Mouse (Mus musculus) ES-Bruce4 (cell line): ENCODE results near the gene Tmem63c. TPM values are rescaled to one million over a fixed set of nuclear protein-coding genes. Genes with fewer than 3 reads are reported as not detected.

ENCODE experiments used
- H3K27ac ChIP-seq: 2 replicates; pipeline ENCODE4 v1.5.1; 2012; ENCODE audit warnings: low read length, inconsistent platforms; ENCODE audit not compliant: insufficient read depth
- H3K27me3 ChIP-seq: 2 replicates; pipeline ENCODE4 v1.6.1; 2012; ENCODE audit warnings: mild to moderate bottlenecking, low read length, inconsistent platforms; ENCODE audit not compliant: control insufficient read depth, poor library complexity, insufficient read depth, severe bottlenecking
- H3K36me3 ChIP-seq: 2 replicates; pipeline ENCODE4 v1.6.1; 2012; ENCODE audit warnings: inconsistent platforms, mild to moderate bottlenecking, low read length, moderate library complexity; ENCODE audit not compliant: control insufficient read depth, poor library complexity, insufficient read depth, severe bottlenecking
- H3K4me1 ChIP-seq: one replicate; pipeline ENCODE4 v1.8.1; 2011; ENCODE audit warnings: low read length; ENCODE audit not compliant: control insufficient read depth, insufficient read depth
- H3K4me3 ChIP-seq: 2 replicates; pipeline ENCODE4 v1.5.1; 2011; ENCODE audit warnings: low read depth, mild to moderate bottlenecking, low read length
- H3K9ac ChIP-seq: 2 replicates; pipeline ENCODE4 v1.6.1; 2012; ENCODE audit warnings: low read depth, mild to moderate bottlenecking, inconsistent platforms; ENCODE audit not compliant: poor library complexity, severe bottlenecking
- H3K9me3 ChIP-seq: replicated peaks from 2 replicates; pipeline ENCODE4 v1.6.1; 2012; ENCODE audit warnings: mild to moderate bottlenecking, low read length, inconsistent platforms; ENCODE audit not compliant: control insufficient read depth, poor library complexity, insufficient read depth, severe bottlenecking
- CTCF ChIP-seq: IDR thresholded peaks from one replicate; pipeline ENCODE4 v1.8.1; 2011; ENCODE audit warnings: low read depth, low read length
- EP300 ChIP-seq: IDR thresholded peaks from 2 replicates; pipeline ENCODE4 v1.6.1; 2011; ENCODE audit warnings: low read depth, low read length; ENCODE audit not compliant: insufficient read depth
- POLR2A ChIP-seq: IDR thresholded peaks from one replicate; pipeline ENCODE4 v1.8.1; 2011; ENCODE audit warnings: low read length; ENCODE audit not compliant: insufficient read depth
- polyA plus RNA-seq: library from polyadenylated mRNA; stranded (reverse); fragments of >200 nt; gene quantifications from 2 replicates; pipeline ENCODE4 v1.2.4, GENCODE M21; 2011; ENCODE audit warnings: low read depth; ENCODE audit not compliant: missing spikeins, insufficient read depth, insufficient read length

Gene Tmem63c
- polyA plus RNA-seq, 1 experiment: 0.99 TPM

DNA sequence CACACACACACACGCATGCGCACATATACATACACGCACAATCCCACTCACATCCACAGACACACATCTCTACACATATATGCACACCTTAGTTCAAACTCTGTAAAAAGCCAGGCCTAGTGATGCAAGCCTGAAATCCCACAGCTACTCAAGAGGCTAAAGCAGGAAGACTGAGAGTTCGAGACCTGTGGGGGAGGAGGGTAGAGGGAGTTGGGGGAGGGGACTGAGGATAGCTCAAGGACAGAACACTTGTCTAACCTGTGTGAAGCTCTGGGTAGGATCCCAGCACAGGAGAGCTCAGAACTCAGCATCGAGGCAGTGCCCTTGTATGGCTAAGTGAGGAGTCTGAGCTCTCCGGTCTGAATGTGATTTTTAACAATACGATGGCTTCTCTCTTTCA is 18.3 kb upstream of the Tmem63c start:
- no peak overlapping the region for H3K9ac ChIP-seq
- H3K27me3 ChIP-seq: no peaks in the 10 kb centered on the region
- no peaks in the 10 kb centered on the region for H3K36me3 ChIP-seq
- peaks cover 3% of the 10 kb centered on the region for H3K4me1 ChIP-seq
- H3K27ac ChIP-seq: no peak overlapping the region
- no peak for TF ChIP-seq CTCF
- no peak for TF ChIP-seq EP300
- no peak overlapping the region for H3K4me3 ChIP-seq
- H3K9me3 ChIP-seq: 0 out of 2 replicates have a peak, but pooled peaks cover 4% of the 10 kb centered on the region

DNA sequence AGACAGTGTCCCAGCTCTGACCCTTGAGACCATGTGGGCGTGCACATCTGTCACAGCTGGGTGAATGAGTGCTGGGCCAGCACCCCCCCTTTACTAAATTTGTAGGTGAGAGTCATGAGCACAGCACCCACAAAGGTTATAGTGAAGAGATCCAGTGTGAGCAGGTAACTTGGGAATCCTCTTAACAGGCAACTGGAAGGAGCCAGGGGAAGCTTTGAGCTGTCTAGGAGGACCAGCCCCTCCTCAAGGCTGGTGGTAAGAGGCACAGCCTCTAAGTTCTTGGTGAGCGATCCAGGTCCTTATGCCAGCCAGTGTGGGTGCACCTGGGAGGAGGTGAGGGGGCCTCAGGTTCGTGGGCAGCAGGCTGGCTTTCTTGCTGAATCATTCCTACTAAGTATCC is 17.5 kb upstream of the Tmem63c start:
- H3K9ac ChIP-seq: no peak overlapping the region
- no peaks in the 10 kb centered on the region for H3K27me3 ChIP-seq
- peaks cover 3% of the 10 kb centered on the region for H3K4me1 ChIP-seq
- no peak overlapping the region for H3K4me3 ChIP-seq
- 0 out of 2 replicates have a peak, but pooled peaks cover 4% of the 10 kb centered on the region for H3K9me3 ChIP-seq
- H3K27ac ChIP-seq: no peak overlapping the region
- TF ChIP-seq POLR2A (no peak), CTCF (no peak), EP300 (no peak)
- H3K36me3 ChIP-seq: no peaks in the 10 kb centered on the region

DNA sequence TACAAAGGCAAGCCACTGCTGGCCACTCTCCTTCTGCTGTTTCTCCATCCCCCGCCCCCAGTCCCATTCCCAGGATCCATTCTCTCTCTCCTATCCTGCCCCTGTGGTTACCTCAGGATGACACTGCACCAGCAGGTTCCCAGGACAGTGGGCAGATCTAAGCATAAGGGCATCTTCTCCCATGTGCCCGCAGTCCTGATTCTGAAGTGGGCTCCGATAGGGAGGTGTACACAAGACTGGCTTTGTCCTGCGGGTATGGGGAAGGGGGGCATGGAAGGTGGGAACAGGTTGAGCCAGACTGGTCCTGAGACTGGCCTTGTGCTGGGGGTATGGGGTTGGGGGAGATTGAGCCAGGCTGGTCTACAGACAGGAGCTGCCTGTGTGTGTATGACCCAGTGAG is 16.5 kb upstream of the Tmem63c start:
- Histone ChIP-seq H3K4me1 (peaks cover 3% of the 10 kb centered on the region), H3K27me3 (no peaks in the 10 kb centered on the region), H3K9me3 (0 out of 2 replicates have a peak, but pooled peaks cover 4% of the 10 kb centered on the region), H3K27ac (no peak overlapping the region), H3K36me3 (no peaks in the 10 kb centered on the region), H3K9ac (no peak overlapping the region), H3K4me3 (no peak overlapping the region)
- no peak for TF ChIP-seq POLR2A
- TF ChIP-seq EP300: no peak
- TF ChIP-seq CTCF: no peak

DNA sequence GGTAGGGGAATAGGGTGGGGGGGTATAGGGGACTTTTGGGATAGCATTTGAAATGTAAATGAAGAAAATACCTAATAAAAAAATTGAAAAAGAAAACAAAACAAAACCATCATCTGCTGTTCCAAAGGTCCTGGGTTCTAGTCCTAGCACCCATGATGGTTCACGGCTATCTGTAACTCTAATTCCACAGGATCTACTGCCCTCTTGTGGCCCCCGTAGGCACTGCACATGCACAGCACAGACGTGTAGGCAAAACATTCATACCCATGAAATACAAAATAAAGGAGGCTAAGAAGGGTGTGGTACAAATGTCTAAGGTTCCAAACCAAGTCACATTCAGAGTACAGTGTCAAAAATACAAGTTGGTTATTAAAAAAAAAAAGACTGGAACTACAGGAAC is 4.1 kb upstream of the Tmem63c start:
- Histone ChIP-seq H3K9ac (no peak overlapping the region), H3K4me1 (no peaks in the 10 kb centered on the region), H3K9me3 (no peaks in the 10 kb centered on the region), H3K27me3 (no peaks in the 10 kb centered on the region), H3K4me3 (no peak overlapping the region), H3K27ac (no peak overlapping the region), H3K36me3 (no peaks in the 10 kb centered on the region)
- TF ChIP-seq EP300: no peak
- no peak for TF ChIP-seq POLR2A
- peak; percentile 85 for TF ChIP-seq CTCF

DNA sequence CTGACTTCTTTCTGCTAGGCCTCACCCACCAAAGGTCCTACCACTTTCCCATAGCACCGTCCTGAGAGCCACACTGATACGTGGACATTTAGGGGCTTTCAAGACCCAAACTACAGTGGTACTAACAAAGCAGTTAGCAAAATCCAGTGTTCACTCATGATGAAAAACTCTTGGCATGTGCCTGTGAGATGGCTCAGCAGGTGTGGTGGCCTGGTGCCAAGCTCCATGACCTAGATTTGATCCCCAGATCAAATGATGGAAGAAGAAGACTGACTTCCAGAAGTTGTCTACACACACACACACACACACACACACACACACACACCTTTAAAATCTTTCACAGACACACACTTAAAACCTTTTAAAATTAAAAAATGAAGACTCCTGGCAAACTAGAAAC is 2.4 kb upstream of the Tmem63c start:
- no peak overlapping the region for H3K4me3 ChIP-seq
- no peak overlapping the region for H3K9ac ChIP-seq
- no peaks in the 10 kb centered on the region for H3K36me3 ChIP-seq
- H3K27me3 ChIP-seq: no peaks in the 10 kb centered on the region
- H3K9me3 ChIP-seq: no peaks in the 10 kb centered on the region
- no peak overlapping the region for H3K27ac ChIP-seq
- no peaks in the 10 kb centered on the region for H3K4me1 ChIP-seq
- TF ChIP-seq POLR2A (no peak), EP300 (no peak), CTCF (no peak)

DNA sequence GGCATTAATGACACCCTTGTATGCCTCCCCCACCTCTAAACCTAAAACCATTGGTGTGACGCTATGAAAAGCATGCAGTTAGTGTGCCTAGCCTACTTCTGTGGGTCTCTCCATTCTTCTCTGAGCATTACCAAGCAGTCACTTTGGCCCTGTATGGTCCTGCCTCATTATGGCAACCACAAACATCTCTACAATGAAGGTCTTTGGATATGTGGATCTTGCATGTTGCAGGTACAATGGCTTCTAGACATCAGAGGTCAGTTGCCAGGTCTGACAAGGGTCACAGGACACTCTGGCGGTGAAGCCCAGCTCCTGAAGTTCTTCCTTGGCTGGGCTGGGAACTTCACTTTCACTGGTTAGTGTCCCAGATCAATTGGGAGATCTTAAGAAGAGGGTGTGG is 866 bp downstream of the Tmem63c start:
- TF ChIP-seq EP300 (no peak), POLR2A (no peak), CTCF (no peak)
- H3K27ac ChIP-seq: no peak overlapping the region
- no peak overlapping the region for H3K9ac ChIP-seq
- H3K9me3 ChIP-seq: no peaks in the 10 kb centered on the region
- no peaks in the 10 kb centered on the region for H3K27me3 ChIP-seq
- H3K4me1 ChIP-seq: peaks cover 3% of the 10 kb centered on the region
- H3K4me3 ChIP-seq: no peak overlapping the region
- H3K36me3 ChIP-seq: no peaks in the 10 kb centered on the region
